Mouse (Mus musculus): ENCODE measurements at regions not wholly inside any gene's neighbourhood (a gene's known extent, or its start where the extent isn't known, plus 50 kb on each side); places are given as distances from the start of the nearest gene placed in this dataset.
"Not testable (repeated sequence)": the region's sequence is repeated elsewhere in the genome, so short reads cannot be mapped to it uniquely, and the experiment has no call there.

DNA sequence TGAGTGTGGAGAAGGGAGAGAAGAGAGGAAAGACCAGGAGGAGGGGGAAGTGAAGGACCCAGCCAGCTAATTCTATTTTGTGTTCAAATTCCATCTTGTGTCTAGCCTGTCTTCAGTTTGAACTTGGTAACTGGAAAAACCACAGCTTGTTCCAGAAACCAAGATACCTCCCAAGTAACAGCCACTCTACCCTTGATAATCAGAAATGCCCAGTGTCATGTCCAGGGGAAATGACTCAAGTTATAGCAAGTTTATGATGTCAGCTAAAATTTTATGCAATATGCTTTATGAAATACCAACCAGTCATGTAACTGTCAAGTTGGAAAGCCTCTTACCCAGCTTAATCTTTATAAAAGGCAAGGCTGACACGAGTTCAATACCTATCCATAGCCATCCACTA is 137.4 kb upstream of the Thpo start:
- ATAC-seq (ENCODE audit: extremely low read depth, insufficient number of reproducible peaks, low FRiP score, poor library complexity, severe bottlenecking), result no peak

DNA sequence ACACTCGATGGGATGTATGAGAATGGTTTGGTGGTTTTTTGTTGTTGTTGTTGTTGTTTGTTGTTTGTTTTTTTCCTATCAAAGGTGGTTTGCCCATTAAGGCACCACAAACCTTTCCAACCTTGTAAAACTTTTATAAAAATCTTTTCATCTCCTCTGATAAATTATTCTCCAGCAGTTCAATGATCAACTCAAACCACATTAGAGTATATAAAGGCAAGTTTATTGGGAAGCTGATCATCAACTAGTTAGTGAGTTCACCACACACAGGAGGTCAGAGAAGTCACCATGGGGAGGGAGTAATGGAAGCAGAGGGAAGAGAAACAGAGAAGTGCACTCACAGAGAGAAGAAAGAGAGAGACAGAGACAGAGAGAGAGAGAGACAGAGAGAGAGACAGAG is 132.5 kb upstream of the Thpo start:
- no peak for ATAC-seq (ENCODE audit: extremely low read depth, insufficient number of reproducible peaks, low FRiP score, poor library complexity, severe bottlenecking)

DNA sequence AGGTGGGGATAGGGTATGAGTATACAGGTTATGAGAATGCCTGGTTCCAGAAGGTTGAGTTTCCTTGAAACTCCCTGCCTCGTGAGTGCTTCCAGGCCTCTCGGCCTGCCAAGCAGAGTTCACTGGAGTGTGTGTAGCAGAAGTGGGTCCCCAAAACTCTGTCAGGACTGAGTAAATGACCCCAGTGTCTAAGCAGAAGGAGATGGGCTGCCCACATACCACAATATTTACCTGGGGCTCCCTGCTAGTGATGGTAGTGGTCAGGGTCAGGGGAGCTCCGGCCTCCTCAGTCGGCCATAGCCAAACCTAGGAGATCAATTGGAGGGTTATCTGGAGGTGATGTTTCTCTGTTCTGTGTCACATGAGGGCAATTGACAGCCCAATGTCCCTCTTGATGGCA is 126.9 kb upstream of the Thpo start:
- ATAC-seq (ENCODE audit: extremely low read depth, insufficient number of reproducible peaks, low FRiP score, poor library complexity, severe bottlenecking), result no peak

DNA sequence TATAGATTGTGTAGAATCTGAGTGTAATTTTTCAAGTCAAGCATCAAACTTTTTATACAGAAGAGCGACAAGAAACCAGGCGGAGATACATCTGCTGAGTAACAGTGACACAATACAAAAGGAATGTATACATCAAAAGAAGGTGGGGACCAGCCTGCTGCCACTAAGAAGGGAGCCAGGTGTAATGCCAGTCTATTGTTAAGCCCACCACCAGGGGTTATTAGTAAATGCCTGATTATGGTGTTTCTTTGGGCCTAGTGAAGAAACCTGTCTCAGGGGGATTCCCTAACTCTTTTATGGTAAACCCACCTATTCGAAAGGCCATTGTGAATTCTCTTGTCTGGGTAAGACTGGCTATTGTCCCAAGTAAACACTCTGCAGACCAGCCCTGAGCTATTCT is 126.3 kb upstream of the Thpo start:
- not testable (repeated sequence) for ATAC-seq (ENCODE audit: extremely low read depth, insufficient number of reproducible peaks, low FRiP score, poor library complexity, severe bottlenecking)

DNA sequence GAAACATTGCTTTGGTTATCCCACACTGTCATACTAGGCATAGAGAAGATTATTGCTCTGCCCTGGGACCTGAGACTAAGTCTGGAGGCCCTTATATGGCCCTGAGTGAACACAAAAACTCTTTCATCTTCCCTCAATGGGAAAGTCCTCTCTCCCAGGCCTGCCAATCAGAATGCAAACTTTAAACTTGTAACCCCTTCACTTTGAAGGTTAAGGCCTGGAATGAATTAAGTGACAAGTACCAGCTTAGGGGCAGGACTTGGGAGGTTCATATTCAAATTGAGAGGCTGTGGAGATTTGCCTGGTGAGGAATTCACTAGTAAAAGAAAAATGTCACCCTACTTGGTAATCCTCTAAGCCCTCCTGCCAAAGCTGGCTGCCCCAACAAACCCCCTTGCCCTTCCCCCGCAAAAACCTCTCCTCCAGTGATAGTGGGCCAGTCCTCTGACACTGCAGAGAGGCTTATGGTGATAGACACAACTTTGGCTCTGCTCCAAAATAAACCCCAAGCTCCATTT is 120.4 kb upstream of the Thpo start:
- no peak for ATAC-seq (ENCODE audit: extremely low read depth, insufficient number of reproducible peaks, low FRiP score, poor library complexity, severe bottlenecking)

DNA sequence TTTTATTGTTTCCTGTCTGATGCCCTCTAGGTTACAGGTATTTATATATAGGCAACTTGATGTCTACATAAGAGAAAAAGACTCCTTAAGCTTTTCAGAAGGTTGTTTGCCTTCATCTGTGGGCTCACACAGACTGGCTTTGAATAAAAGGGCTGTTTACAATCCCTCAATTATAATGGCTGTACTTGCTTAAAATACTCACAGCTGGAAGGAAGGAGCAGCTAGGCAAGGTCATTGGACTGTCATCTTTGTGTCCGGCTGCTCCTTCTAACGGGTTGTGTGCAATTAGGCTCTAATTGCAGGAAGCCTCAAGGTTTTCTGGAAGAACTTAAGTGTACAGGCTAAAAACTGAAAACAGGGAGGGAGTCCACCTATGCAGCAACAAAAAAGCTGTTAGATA is 103.8 kb upstream of the Thpo start:
- no peak for ATAC-seq (ENCODE audit: extremely low read depth, insufficient number of reproducible peaks, low FRiP score, poor library complexity, severe bottlenecking)

DNA sequence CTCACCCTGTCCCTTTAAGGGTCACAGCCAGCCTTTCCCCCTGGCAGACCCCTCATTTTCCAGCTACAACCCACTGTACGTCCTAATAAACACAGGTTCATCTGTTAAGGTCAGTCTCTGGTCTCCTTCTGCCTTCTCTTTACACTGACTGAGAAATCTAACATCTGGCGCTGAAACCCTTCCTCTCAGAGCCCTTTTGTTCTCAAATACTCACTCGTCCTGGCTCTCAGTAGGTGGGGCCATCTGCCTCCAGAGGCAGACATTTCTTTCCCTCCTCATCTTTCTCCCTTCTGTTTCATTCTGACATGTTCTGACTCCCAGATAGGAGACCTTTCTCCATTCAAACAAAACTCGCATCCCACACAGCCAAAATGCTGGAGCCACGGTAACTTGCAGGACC is 102.6 kb upstream of the Thpo start:
- ATAC-seq (ENCODE audit: extremely low read depth, insufficient number of reproducible peaks, low FRiP score, poor library complexity, severe bottlenecking), result no peak

DNA sequence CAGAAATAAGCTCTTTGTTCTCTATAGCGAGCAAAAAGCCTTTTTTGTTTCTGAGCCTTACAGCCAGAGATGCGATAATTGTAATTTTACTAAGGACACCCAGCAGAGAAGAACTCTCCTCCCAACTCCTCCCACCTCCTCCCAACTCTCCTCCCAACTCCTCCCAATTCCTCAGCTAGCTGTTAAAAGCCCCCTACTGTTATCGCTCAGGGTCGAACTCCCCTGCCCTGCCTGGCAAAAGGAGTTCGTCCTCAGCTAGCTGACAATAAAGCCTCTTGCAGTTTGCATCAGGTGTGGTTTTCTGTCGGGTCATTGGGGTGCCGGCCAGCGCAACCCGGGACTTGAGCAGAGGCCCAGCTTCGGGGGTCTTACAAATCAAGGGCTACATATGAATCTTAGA is 99.5 kb upstream of the Thpo start:
- not testable (repeated sequence) for ATAC-seq (ENCODE audit: extremely low read depth, insufficient number of reproducible peaks, low FRiP score, poor library complexity, severe bottlenecking)

DNA sequence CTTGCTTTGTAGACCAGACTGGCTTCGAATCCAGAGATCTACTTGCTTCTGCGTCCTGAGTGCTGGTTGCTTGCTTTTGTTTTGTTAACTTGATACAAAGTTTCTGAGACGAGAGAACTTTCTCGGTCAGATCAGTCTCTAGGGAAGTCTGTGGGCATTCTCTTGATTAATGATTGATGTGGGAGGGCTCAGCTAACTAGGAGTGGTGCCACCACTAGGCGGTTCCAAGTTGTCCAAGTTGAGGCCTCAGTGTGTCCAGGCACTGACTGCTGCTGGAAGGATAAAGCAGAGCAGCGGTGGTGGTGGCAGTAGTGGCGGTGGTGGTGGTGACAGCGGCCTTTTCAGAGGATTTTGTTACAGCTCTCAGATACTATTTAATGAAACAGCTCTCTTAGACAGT is 99.0 kb upstream of the Thpo start:
- ATAC-seq (ENCODE audit: extremely low read depth, insufficient number of reproducible peaks, low FRiP score, poor library complexity, severe bottlenecking), result no peak

DNA sequence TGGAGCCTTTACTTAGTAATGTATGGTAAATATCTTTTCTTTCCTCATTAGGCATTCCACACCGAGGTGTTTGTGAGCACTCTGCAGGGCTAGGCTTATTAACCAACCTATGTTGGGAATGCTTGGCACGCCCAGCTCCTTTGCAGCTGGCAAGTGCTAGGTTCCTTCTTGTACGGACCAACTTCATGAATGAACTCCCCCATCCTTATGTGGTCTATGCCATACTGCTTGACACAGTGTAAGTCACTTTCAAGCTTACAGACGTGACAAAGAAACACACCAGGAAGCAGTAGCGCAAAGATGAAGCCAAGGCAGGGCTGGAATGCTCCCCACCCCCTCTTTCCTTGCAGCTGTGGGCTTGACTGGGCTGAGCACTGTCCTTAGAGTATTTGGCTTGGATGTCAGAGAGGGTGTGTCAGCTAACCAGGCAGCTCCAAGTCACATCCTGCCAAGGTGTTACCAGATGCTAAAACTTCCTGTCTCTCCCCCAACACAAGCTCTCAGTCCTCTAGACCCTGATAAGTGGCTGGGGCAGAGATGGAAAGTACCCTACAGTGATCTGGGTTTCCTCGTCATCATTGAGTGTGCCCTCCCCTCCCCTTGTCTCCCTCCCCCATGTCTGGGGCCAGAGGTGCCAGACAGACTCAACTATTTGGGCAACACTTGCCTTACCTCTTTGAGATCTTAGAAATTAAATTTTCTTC is 95.6 kb upstream of the Thpo start:
- no peak for ATAC-seq (ENCODE audit: extremely low read depth, insufficient number of reproducible peaks, low FRiP score, poor library complexity, severe bottlenecking)

DNA sequence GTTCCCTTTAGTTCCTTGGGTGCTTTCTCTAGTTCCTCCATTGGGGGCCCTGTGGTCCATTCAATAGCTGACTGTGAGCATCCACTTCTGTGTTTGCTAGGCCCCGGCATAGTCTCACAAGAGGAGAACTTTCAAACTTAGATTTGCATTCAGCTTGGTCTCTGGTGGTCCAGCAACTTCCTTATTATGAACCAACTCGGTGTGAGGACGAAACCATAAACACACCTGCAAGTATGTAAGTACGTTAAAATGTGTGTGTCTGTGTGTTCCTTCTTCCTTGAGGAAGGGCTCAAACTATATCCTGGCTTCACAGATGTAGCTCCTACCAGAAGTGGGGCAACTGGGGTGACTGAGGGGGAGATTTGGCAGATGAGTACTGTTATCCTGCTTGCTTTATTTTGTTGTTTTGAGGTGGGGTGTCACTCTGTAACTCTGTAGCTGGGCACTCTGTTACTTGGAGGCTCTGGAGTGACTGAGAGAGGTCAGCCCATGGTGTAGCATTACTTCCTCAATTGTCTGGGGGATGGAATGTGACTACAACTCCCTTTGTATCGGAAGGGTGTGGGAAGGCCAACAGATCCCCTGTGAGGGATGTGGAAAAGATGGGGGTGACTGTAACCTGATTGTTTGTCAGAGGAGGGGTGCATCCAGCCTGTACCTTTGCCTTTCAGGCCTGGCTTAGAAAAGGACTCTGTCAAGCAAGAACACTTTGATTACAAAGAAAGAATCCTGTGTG is 94.9 kb upstream of the Thpo start:
- ATAC-seq (ENCODE audit: extremely low read depth, insufficient number of reproducible peaks, low FRiP score, poor library complexity, severe bottlenecking), result no peak

DNA sequence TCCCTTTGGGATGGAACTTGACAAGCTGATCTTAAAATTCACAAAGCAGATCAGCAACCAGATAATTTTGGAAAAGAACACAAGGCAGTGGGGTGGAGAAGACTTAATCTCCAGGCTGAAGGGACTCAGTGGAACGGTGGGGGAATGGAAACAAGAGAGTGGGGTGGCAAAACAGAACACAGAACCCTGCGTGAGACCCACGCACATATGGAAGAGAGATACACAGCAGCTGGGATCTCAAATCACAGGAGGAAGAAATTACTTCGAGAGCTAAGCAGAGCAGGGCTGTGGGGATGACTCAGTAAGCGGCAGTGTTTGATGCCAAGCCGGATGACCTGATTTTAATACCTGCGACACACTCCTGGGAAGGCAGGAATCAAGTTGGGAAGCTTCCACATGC is 89.9 kb upstream of the Thpo start:
- ATAC-seq (ENCODE audit: extremely low read depth, insufficient number of reproducible peaks, low FRiP score, poor library complexity, severe bottlenecking), result no peak

DNA sequence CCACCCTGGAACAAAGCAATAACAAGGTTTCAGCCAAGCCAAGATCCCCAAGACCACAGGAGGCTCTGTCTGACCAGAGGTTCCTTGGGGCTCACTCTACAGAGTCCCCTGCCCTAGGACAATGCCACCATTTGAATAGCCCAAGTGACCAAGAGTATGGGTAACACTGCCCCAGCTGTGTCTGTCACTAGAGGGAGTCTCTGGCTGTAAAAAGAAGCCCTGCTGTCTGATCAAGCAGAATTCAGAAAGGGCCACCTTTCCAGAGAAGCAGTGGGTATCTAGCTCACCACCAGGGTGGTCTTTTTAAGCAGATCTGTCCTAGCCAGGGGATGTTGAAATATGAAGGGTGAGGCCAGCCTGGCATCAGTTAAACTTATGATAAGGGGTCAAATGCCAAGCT is 86.6 kb upstream of the Thpo start:
- ATAC-seq (ENCODE audit: extremely low read depth, insufficient number of reproducible peaks, low FRiP score, poor library complexity, severe bottlenecking), result no peak

DNA sequence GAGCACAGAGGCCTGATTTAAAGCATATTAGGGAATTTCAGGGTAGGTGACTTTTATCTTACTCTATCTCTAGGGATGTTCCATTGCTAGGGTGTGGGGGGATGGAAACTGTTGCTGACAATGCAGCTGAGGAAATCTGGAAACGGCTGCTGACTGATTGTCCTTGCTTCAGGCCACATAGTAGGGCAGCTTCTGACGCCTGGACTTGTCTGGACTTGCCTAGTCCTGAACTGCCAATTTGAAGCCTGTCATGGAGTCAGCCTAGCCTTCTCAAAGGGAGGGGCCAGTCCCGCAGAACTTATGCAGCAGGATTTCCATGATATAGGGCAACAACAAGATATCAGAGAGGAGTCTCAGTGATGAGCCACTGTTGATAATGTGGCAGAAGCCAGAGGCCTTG is 85.3 kb upstream of the Thpo start:
- ATAC-seq (ENCODE audit: extremely low read depth, insufficient number of reproducible peaks, low FRiP score, poor library complexity, severe bottlenecking), result no peak

DNA sequence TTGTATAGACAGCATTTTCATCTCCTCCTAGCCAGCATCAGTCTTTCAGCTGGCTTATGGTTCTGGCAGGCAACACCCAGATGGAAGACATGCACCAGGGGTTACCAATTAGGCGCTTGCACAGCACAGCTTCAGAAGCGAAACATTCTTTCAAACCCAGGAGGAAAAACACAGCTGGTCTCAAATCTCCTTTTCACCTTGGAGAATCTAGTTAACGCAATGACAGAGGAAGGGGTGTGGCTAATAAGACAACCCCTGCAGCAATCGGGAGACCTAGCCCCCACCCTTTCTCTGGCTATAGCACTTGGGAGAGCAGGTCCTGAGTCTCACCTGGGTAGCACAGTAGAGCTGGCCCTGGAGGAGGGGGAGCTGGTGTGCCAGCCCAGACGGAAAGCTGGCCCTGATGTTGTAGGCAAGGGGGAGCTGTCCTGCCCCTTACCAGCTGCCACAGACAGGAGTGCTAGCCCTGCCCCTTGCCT is 84.4 kb upstream of the Thpo start:
- ATAC-seq (ENCODE audit: extremely low read depth, insufficient number of reproducible peaks, low FRiP score, poor library complexity, severe bottlenecking), result no peak

DNA sequence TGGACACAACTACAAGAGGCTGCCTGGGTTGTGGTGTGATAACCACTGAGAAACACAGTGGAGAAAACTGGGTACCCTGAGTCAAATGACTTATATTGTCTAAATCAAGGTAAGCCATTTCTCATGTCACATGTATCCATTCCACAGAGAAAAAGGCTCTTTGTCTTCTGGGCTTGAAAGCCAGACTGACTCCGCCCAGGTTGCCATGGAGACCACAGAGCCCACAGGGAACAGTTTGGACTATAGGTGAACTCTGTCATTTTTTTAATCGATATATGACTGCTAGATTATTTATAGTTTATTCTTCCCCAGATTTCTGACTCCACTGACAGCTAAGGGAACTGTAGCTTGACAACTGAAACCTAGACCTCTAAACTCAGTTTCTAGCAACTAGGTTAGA is 80.7 kb upstream of the Thpo start:
- ATAC-seq (ENCODE audit: extremely low read depth, insufficient number of reproducible peaks, low FRiP score, poor library complexity, severe bottlenecking), result no peak

DNA sequence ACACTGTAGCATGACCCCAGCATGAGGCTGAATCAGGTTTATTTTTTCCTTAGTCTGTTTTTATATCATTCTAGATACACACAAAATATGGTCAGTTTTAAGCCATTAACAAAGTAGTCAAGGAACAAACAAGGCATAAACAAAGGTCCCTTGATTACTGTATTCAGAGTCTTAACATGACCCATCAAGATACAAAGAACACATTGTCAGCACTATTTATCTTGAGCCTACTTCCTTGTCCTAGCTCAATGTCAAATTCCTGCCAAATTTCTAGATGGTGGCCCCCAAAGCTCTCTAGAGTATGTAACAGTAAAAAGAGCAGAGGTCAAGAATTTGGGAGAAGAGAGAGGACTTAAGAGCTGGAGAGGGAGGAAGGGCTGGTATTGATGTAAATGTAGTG is 79.9 kb upstream of the Thpo start:
- no peak for ATAC-seq (ENCODE audit: extremely low read depth, insufficient number of reproducible peaks, low FRiP score, poor library complexity, severe bottlenecking)

DNA sequence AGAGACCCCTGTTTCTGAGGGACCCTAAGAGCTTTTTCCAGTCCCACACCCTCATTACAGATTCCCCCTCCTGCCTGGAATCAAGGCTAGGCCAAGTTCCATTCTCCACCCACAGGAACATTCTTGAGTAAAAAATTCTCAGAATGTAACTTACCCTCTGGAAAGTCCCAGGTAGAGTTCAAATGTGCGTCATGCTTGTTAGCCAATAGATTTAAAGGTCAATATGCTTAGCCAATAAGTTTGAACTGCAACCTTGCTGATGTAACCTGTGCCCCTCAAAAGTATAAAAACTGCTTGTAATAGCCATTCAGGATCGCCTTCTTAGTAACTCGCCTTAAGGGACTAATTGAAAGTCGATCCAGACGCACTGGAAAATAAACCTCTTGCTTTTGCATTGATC is 77.7 kb upstream of the Thpo start:
- ATAC-seq (ENCODE audit: extremely low read depth, insufficient number of reproducible peaks, low FRiP score, poor library complexity, severe bottlenecking), result not testable (repeated sequence)

DNA sequence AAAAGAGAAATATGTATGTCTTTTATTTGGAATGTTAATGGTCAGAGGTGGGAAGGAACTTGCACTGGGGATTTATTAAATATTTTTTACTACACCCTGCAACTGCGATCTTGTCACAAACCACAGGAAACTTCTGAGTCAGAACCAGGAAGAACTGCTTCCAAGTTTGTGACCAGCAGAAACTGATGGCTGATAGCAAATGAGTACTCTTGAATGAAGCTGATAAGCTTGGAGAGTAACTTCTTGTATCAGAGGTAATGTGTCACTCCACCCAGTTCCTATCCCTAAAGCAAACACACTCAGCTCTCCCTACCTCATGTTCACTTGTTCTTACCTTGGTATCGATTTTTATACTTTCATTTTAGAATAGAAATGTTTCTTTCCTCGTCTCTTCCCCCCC is 76.0 kb upstream of the Thpo start:
- no peak for ATAC-seq (ENCODE audit: extremely low read depth, insufficient number of reproducible peaks, low FRiP score, poor library complexity, severe bottlenecking)

DNA sequence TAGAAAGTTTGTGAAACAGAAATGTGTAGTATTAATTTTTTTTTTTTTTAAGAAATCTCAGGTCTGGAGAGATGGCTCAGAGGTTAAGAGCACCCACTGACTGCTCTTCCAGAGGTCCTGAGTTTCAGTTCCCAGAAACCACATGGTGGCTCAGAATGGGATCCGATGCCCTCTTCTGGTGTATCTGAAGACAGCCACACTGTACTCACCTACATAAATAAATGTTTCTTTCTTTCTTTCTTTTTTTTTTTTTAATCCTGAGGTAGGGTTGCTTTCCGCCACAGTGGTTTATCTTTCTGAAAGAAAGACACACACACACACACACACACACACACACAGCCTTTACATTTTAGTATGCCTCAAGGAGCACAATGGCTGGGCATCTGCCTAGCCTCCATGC is 74.0 kb upstream of the Thpo start:
- ATAC-seq (ENCODE audit: extremely low read depth, insufficient number of reproducible peaks, low FRiP score, poor library complexity, severe bottlenecking), result no peak

DNA sequence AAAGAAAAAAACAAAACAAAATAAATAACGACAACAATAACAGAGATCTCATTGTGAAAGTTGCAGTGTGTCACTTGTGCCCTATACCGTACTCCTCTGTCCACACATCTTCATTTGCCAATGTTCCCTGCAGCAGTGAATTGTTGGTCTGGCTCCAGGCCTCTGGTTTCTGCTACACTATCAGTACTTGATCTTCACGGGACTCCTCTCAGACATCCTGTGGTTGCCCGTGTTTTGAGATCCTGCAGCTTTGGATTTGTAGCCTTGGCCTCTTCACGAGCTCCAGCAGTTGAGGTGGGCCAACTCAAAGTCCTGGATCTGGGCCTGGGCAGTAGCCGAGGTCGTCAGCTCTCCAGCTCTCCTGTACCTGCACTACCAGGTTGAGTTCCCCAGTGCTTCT is 72.4 kb upstream of the Thpo start:
- ATAC-seq (ENCODE audit: extremely low read depth, insufficient number of reproducible peaks, low FRiP score, poor library complexity, severe bottlenecking), result no peak

All from neutrophil, adult 5-6 weeks (primary cell).